Mouse (Mus musculus): ENCODE data around the gene Phf21b. TPM values are rescaled to one million over a fixed set of nuclear protein-coding genes. Genes with fewer than 3 reads are reported as not detected.

The Phf21b gene
- polyA plus RNA-seq, 1 experiment from 2014 or later, result 2.1 TPM

DNA sequence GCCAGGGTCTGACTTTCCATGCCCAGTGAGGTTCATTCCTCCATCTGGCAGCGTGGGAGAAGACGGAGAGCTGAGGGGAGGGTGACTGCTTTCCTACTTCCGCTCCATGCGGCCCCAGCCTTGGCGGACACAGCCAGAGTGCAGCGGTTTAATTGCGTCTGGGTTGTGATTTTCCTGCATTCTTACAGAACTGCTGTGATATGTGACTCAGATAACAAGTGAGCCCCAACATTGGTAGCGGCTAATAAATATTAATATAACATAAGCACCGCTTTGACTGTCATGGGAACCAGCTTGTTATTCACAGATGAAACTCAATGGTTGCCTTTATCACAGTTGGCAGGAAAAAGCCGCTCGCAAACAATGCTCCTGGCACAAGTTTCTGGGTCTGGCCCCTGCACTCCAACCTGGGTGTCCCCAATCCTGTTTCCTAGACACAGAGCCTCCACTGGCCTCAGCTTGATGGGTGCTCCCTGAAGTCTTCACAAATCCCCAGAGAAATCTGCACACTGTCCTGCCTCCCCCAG, 43.0 kb downstream of the Phf21b start:
- 83% methylated on average over 11 of the region's 11 CpGs for WGBS
- H3K9ac ChIP-seq (ENCODE audit: low read length), result no peak overlapping the region
- DNase-seq (ENCODE audit: low spot score) (no peak), ATAC-seq (replicated peaks; ENCODE audit: low FRiP score, low TSS enrichment, low read depth) (no peak)
- no peak overlapping the region for H3K4me2 ChIP-seq (ENCODE audit: low read length)
- no peaks in the 10 kb centered on the region for H3K4me1 ChIP-seq (replicated peaks; ENCODE audit: control insufficient read depth, insufficient read depth, low read length)
- no peaks in the 10 kb centered on the region for H3K36me3 ChIP-seq (ENCODE audit: control insufficient read depth, insufficient read depth, low read length)
- H3K27me3 ChIP-seq (replicated peaks; ENCODE audit: control insufficient read depth, insufficient read depth, low read length), result no peaks in the 10 kb centered on the region
- H3K9me3 ChIP-seq (ENCODE audit: control insufficient read depth, low read length), result no peaks in the 10 kb centered on the region
- H3K4me3 ChIP-seq (ENCODE audit: low read depth, low read length), result no peak overlapping the region
- no peak overlapping the region for H3K27ac ChIP-seq (ENCODE audit: low read depth)

DNA sequence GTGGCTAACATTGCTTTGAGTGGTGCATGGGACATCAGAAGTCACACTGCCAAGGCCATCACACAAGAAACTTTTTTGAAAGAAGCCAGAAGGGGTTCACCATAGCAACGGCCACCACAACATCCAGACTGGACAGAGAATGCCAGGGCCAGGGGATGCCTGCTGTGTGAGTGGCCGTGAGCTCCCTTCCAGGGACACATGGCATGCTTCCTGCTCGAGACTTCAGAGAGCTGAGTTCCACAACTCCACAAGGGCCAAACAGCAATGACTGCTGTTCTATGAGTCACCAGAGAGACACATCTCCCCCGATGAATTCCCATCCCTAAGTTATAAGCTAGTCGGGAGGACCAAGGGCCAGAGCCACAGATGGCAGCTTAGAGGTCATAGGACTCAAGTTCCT, 44.7 kb downstream of the Phf21b start:
- Histone ChIP-seq H3K9ac (ENCODE audit: low read length) (no peak overlapping the region), H3K36me3 (ENCODE audit: control insufficient read depth, insufficient read depth, low read length) (no peaks in the 10 kb centered on the region), H3K27me3 (replicated peaks; ENCODE audit: control insufficient read depth, insufficient read depth, low read length) (no peaks in the 10 kb centered on the region), H3K27ac (ENCODE audit: low read depth) (no peak overlapping the region), H3K4me3 (ENCODE audit: low read depth, low read length) (no peak overlapping the region), H3K4me2 (ENCODE audit: low read length) (no peak overlapping the region), H3K4me1 (replicated peaks; ENCODE audit: control insufficient read depth, insufficient read depth, low read length) (no peaks in the 10 kb centered on the region), H3K9me3 (ENCODE audit: control insufficient read depth, low read length) (no peaks in the 10 kb centered on the region)
- ATAC-seq (replicated peaks; ENCODE audit: low FRiP score, low TSS enrichment, low read depth), result no peak
- no peak for DNase-seq (ENCODE audit: low spot score)
- 76% methylated on average over 5 of the region's 5 CpGs for WGBS

DNA sequence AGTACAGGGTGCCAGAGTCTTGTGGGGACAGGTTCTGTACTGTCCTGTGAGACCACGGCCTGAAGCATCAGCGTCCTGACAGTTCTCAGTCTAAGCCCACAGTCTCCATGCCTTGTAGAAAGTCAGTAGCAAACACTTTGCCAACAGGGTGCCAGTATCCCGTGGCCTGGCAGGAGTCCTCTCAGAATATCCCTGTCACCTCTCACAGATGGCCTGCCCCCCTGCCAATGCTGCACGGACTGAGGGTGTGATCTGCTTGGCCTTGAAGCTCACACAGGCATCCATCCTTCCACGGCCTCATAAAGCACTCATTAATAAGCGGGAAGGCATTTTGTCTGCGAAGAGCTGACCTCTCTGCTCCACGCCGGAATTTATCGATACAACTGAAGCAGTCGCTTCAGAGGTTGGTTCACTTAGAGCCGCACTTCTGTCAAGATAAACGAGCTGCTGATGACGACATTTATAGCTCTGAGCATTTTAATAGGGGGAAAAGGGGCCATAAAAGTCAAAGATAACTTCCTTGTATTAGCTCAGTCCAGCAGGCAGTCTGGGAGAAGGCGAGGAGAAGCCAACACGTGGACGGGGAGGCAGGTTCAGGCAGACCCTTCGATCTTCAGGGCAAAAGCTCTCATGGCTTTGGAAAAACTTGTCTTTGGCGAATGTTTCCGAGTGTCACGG, 46.4 kb downstream of the Phf21b start:
- Histone ChIP-seq H3K27me3 (replicated peaks; ENCODE audit: control insufficient read depth, insufficient read depth, low read length) (no peaks in the 10 kb centered on the region), H3K4me1 (replicated peaks; ENCODE audit: control insufficient read depth, insufficient read depth, low read length) (no peaks in the 10 kb centered on the region), H3K4me2 (ENCODE audit: low read length) (no peak overlapping the region), H3K9me3 (ENCODE audit: control insufficient read depth, low read length) (no peaks in the 10 kb centered on the region), H3K27ac (ENCODE audit: low read depth) (no peak overlapping the region), H3K36me3 (ENCODE audit: control insufficient read depth, insufficient read depth, low read length) (no peaks in the 10 kb centered on the region), H3K9ac (ENCODE audit: low read length) (no peak overlapping the region), H3K4me3 (ENCODE audit: low read depth, low read length) (no peak overlapping the region)
- peak; percentile 62; the same call in 1 of the 2 replicates for ATAC-seq (replicated peaks; ENCODE audit: low FRiP score, low TSS enrichment, low read depth)
- 39% methylated on average over 21 of the region's 21 CpGs for whole genome bisulfite sequencing
- peak; percentile 55 for DNase-seq (ENCODE audit: low spot score)

DNA sequence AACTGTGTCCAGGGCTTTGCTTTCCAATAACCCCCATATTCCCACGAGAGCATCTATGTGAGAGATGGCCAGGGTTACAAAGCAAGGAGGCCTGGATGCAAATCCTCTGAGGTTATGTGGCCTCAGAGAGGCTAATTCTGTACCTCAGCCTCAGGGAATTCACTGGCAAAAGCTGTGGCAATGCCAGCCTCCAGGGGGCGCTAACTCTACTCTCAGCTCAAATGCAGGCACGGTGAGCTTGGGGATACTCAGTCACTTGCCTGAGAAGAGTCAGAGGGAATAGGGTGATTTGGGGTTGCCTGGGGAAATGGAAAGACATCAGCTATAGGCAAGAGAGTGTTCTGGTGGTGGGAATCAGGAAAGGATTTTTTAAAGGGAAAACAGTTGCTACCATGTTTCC, 52.2 kb downstream of the Phf21b start:
- Histone ChIP-seq H3K9me3 (ENCODE audit: control insufficient read depth, low read length) (no peaks in the 10 kb centered on the region), H3K4me3 (ENCODE audit: low read depth, low read length) (no peak overlapping the region), H3K4me1 (replicated peaks; ENCODE audit: control insufficient read depth, insufficient read depth, low read length) (no peaks in the 10 kb centered on the region), H3K4me2 (ENCODE audit: low read length) (no peak overlapping the region), H3K27ac (ENCODE audit: low read depth) (no peak overlapping the region), H3K36me3 (ENCODE audit: control insufficient read depth, insufficient read depth, low read length) (no peaks in the 10 kb centered on the region), H3K27me3 (replicated peaks; ENCODE audit: control insufficient read depth, insufficient read depth, low read length) (no peaks in the 10 kb centered on the region), H3K9ac (ENCODE audit: low read length) (no peak overlapping the region)
- 37% methylated on average over 3 of the region's 3 CpGs for WGBS
- DNase-seq (ENCODE audit: low spot score) (peak; percentile 72), ATAC-seq (replicated peaks; ENCODE audit: low FRiP score, low TSS enrichment, low read depth) (no peak)

DNA sequence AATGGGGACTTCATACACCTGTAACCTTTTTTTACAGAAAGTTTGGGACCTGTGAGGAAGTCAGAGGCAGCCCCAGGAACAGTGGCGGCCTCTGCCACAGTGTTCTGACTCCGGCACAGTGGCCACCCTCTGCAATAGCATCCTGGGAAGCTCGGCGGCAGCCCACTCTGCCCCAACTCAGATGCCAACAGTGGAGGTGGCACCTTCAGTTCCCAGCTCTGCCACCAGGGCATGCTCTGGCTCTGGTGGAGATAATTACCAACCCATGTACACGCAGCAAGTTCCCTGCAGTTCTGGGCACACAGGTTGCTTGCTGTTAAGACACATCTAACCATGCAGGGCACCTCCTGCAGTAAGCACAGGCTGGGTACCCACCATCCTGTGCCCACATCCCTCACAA, 55.7 kb downstream of the Phf21b start:
- H3K36me3 ChIP-seq (ENCODE audit: control insufficient read depth, insufficient read depth, low read length), result no peaks in the 10 kb centered on the region
- no peaks in the 10 kb centered on the region for H3K4me1 ChIP-seq (replicated peaks; ENCODE audit: control insufficient read depth, insufficient read depth, low read length)
- WGBS, result 93% methylated on average over 5 of the region's 5 CpGs
- no peak for ATAC-seq (replicated peaks; ENCODE audit: low FRiP score, low TSS enrichment, low read depth)
- DNase-seq (ENCODE audit: low spot score), result no peak
- no peak overlapping the region for H3K4me2 ChIP-seq (ENCODE audit: low read length)
- H3K9ac ChIP-seq (ENCODE audit: low read length), result no peak overlapping the region
- H3K4me3 ChIP-seq (ENCODE audit: low read depth, low read length), result no peak overlapping the region
- no peaks in the 10 kb centered on the region for H3K9me3 ChIP-seq (ENCODE audit: control insufficient read depth, low read length)
- no peak overlapping the region for H3K27ac ChIP-seq (ENCODE audit: low read depth)
- no peaks in the 10 kb centered on the region for H3K27me3 ChIP-seq (replicated peaks; ENCODE audit: control insufficient read depth, insufficient read depth, low read length)

DNA sequence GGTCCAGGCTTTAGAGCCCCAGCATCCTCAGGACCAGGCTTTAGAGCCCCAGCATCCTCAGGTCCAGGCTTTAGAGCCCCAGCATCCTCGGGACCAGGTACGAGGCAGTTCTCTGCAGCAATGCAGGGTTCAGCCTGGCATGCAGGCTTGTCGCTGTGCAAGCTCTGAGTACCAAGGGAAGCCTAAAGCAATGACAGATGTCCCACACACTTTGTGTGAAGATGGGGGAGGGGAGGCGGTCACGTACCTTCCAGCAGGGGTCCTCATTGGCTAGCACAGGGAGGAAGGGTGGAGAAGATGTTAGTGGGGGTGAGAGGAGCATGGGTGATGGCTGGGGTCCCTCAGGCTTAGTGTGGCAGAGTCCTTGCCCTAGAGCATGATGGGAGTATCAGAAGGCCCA, 62.2 kb downstream of the Phf21b start:
- H3K4me3 ChIP-seq (ENCODE audit: low read depth, low read length), result no peak overlapping the region
- ATAC-seq (replicated peaks; ENCODE audit: low FRiP score, low TSS enrichment, low read depth) (no peak), DNase-seq (ENCODE audit: low spot score) (no peak)
- H3K9ac ChIP-seq (ENCODE audit: low read length), result no peak overlapping the region
- H3K9me3 ChIP-seq (ENCODE audit: control insufficient read depth, low read length), result no peaks in the 10 kb centered on the region
- peaks cover 4% of the 10 kb centered on the region; the same call in 1 of the 2 replicates for H3K36me3 ChIP-seq (ENCODE audit: control insufficient read depth, insufficient read depth, low read length)
- H3K27me3 ChIP-seq (replicated peaks; ENCODE audit: control insufficient read depth, insufficient read depth, low read length), result no peaks in the 10 kb centered on the region
- H3K4me1 ChIP-seq (replicated peaks; ENCODE audit: control insufficient read depth, insufficient read depth, low read length), result no peaks in the 10 kb centered on the region
- H3K27ac ChIP-seq (ENCODE audit: low read depth), result no peak overlapping the region
- WGBS, result 86% methylated on average over 5 of the region's 5 CpGs
- H3K4me2 ChIP-seq (ENCODE audit: low read length), result no peak overlapping the region

DNA sequence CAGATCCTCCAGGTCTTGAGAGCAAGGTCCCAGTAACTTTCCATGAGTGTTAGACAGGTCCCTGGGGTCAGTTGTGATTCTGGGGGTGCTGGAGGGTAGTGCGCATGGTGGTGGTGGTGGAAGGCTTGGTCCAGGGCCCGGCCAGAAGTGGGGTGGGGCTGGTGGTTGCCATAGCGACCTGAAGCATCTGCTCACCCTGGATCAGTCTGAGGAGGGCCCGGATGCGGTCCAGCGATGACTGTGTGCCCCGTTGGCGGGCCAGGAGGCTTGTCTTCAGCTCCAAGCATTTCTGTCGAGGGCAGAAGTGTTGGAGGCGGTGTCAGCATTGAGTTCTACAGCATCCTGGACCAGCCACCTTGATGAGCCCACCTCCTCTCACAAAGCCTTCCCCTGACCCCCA, 68.7 kb downstream of the Phf21b start:
- Histone ChIP-seq H3K36me3 (ENCODE audit: control insufficient read depth, insufficient read depth, low read length) (peaks cover 4% of the 10 kb centered on the region; the same call in 1 of the 2 replicates), H3K27ac (ENCODE audit: low read depth) (no peak overlapping the region), H3K9ac (ENCODE audit: low read length) (no peak overlapping the region), H3K9me3 (ENCODE audit: control insufficient read depth, low read length) (no peaks in the 10 kb centered on the region), H3K27me3 (replicated peaks; ENCODE audit: control insufficient read depth, insufficient read depth, low read length) (no peaks in the 10 kb centered on the region), H3K4me2 (ENCODE audit: low read length) (no peak overlapping the region), H3K4me1 (replicated peaks; ENCODE audit: control insufficient read depth, insufficient read depth, low read length) (no peaks in the 10 kb centered on the region), H3K4me3 (ENCODE audit: low read depth, low read length) (no peak overlapping the region)
- WGBS, result 87% methylated on average over 10 of the region's 10 CpGs
- ATAC-seq (replicated peaks; ENCODE audit: low FRiP score, low TSS enrichment, low read depth), result no peak
- no peak for DNase-seq (ENCODE audit: low spot score)

DNA sequence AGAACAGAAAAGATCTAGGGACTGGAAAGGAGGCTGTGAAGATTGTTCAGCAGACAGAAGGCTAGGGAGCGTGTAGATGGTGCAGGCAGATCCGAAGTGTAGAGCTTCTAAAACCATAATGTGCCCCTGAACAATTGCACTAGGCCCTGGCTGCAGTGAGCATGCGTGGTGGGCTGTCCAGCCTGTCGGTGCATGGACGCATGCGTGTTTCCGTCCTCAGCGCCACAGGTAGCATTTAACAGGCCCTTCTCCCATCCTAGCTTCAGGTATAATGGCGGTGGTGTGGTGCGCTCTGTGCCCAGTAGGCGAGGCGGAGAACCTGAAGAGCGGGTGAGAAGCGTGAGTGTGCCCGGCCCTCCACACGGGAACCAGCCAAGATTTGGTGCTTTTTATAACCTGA, 71.0 kb downstream of the Phf21b start:
- Histone ChIP-seq H3K27ac (ENCODE audit: low read depth) (no peak overlapping the region), H3K4me2 (ENCODE audit: low read length) (no peak overlapping the region), H3K4me3 (ENCODE audit: low read depth, low read length) (no peak overlapping the region), H3K27me3 (replicated peaks; ENCODE audit: control insufficient read depth, insufficient read depth, low read length) (no peaks in the 10 kb centered on the region), H3K4me1 (replicated peaks; ENCODE audit: control insufficient read depth, insufficient read depth, low read length) (no peaks in the 10 kb centered on the region), H3K9ac (ENCODE audit: low read length) (no peak overlapping the region), H3K36me3 (ENCODE audit: control insufficient read depth, insufficient read depth, low read length) (no peaks in the 10 kb centered on the region), H3K9me3 (ENCODE audit: control insufficient read depth, low read length) (no peaks in the 10 kb centered on the region)
- WGBS, result 94% methylated on average over 16 of the region's 16 CpGs
- DNase-seq (ENCODE audit: low spot score), result no peak
- ATAC-seq (replicated peaks; ENCODE audit: low FRiP score, low TSS enrichment, low read depth), result no peak

DNA sequence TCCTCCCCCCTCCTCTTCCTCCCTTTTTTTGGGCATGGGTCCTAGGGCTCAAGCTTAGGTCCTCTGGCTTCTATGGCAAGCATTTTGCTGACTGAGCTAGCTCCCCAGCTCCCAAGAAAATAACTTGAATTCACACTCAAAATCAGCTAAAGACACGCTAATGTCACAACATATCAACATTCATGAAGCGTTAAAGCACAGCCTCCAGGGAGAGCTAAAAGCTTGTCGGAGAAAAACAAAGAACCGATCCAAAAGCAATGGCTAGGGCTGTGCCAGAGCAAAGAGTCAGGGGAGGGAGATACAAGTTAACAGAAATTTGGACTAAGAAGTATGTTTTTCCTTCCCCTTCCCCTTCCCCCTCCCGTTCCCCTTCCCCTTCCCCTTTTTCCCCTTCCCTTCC, 77.3 kb downstream of the Phf21b start:
- no peak for ATAC-seq (replicated peaks; ENCODE audit: low FRiP score, low TSS enrichment, low read depth)
- H3K4me3 ChIP-seq (ENCODE audit: low read depth, low read length), result no peak overlapping the region
- no peak for DNase-seq (ENCODE audit: low spot score)
- no peak overlapping the region for H3K9ac ChIP-seq (ENCODE audit: low read length)
- 50% methylated on average over 5 of the region's 5 CpGs for WGBS
- no peaks in the 10 kb centered on the region for H3K27me3 ChIP-seq (replicated peaks; ENCODE audit: control insufficient read depth, insufficient read depth, low read length)
- no peaks in the 10 kb centered on the region for H3K9me3 ChIP-seq (ENCODE audit: control insufficient read depth, low read length)
- no peaks in the 10 kb centered on the region for H3K4me1 ChIP-seq (replicated peaks; ENCODE audit: control insufficient read depth, insufficient read depth, low read length)
- H3K36me3 ChIP-seq (ENCODE audit: control insufficient read depth, insufficient read depth, low read length), result no peaks in the 10 kb centered on the region
- no peak overlapping the region for H3K27ac ChIP-seq (ENCODE audit: low read depth)
- no peak overlapping the region for H3K4me2 ChIP-seq (ENCODE audit: low read length)
